Mouse (Mus musculus): Measurements from ENCODE around the gene Atf6.

Atf6 gene

DNA sequence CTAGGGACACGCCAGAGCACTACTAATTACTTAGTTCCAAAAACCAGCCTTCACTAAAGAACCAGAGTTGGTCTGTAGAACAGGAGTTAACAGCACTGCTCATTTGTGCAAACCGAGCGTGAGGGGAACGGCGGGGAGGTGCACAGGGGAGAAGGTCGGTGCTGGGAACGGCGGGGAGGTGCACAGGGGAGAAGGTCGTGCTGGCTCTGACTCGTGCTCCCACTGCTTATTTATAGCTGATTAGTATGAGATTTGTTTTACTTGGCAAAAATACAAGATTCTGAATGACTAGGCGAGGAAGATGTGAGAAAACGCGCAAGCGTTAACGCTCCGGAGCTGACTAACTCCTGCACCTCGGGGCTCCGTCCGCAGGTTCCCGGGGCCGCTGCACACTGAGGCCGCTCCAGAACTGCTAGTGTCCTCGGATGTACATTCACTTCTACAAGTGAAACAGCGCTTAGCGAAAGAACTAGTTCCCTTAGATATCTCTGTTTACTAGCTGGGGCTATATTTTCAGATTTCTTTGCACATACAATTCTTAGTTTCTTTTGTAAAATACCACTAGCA lies 96.1 kb downstream of the Atf6 start:
- no peak for DNase-seq (ENCODE audit: low read depth, low spot score)

DNA sequence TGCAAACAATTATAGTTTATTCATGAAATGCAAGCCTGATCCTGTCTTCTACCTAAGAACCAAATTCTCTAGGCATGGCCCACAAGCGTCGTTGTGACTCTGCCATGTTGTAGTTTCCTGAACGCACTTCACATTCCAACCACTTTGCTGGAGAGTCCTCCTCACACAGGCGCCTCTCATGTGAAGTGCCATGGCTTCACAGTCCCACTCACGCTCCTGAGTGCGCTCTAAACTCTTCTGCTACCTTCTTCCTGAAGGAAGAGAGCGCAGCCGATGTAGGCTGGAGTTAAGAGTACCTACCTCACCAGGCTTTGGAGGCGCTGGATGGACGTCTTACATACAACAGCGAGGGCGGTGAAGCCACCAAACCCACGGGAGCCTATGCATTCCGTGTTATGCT lies 96.9 kb downstream of the Atf6 start:
- DNase-seq (ENCODE audit: low read depth, low spot score): no peak

DNA sequence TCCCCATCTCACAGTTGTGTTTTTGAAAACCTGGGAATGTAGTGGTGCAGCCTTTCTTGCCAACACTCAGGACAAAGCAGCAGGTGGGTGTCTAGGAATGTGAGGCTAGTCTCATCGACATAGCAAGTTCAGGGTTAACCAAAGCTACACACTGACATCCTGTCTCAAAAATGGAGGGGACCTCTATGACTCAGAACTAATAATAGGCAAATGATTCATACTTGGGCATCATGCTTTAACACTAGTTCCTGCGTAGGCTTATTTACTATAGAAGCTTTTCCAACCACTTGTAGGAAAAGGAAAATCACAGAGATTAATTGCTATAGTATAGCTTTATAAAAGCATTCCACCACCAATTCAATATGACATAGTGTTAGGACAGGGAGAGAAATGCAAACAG lies 100.6 kb downstream of the Atf6 start:
- DNase-seq (ENCODE audit: low read depth, low spot score): no peak

DNA sequence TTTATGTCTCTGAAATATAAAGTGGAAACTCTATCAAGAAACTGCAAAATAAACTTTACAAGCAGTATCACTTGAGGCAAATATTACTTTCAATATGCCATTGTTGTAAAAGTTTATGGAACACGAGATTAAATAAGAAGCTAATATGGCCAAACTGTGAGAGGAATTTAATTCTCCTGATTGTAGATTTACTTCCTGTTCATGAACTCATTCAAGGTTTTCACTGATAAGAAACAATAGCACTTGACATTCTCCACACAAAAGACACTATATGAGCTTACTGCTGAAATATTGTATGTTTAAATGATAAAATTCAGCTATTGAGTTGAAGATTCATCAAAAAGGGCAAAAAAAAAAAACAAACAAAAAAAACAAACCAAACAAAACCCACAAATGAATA lies 102.8 kb downstream of the Atf6 start:
- no peak for DNase-seq (ENCODE audit: low read depth, low spot score)

DNA sequence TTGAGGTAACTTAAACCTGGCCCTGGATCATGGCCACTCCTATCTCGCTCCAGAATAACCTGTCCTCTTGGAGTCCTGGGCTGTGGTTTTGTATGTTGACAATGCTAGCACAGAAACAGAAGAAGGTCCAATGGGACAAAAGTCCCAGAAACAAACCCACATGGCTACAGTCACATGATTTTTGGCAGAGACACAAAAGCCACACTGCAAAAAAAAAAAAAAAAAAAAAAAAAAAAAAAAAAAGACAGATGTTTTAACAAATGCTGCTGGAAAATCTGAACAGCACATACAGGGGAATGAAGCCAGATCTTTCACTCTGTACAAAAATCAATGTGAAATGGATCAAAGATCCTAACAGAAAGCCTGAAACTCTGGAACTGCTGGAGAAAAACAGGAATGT lies 105.9 kb downstream of the Atf6 start:
- no peak for DNase-seq (ENCODE audit: low read depth, low spot score)

DNA sequence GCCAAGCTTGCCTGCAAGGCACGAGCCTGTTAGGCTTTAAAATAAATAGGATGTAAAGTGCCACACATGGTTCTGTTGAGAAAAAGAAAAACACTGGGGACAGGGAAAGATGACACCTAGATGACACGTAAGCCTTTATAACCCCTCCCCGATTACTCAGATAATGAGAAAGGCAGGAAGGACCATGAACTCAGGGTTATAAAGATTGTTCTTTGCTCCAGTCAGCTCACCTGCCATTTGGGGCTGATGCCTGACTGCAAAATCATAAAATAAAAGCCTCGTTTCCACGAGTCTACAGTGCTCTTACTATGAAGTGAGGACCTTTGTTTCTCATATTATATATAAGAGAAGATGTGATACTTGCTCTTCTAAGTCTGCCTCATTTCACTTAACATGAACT lies 114.0 kb downstream of the Atf6 start:
- no peak for DNase-seq (ENCODE audit: low read depth, low spot score)

GRCm38 (mm10) chr1:170751797-170752196 lies 115.8 kb downstream of the Atf6 start:
- DNase-seq (ENCODE audit: low read depth, low spot score): no peak

DNA sequence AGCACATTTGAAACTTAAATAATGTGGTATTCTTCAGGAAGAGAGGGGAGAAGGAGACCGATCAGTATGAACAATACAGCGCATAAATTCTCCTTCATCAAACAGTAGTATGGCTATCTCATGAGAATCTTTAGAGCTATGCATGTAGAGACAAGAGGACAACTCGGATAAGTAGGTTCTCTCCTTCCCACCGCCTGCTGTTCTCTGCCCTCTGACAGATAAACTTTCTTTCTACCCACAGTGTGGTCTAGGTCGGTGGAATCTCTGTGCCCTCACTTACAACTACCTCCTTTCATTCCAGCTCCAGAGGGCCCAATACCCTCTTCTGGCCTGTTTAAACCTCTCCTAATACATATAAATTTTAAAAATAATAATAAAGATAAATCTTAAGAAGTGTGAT lies 121.0 kb downstream of the Atf6 start:
- no peak for DNase-seq (ENCODE audit: low read depth, low spot score)

- DNase-seq (ENCODE audit: low read depth, low spot score): no peak
Measured at GRCm38 (mm10) chr1:170741497-170742246, 125.9 kb downstream of the Atf6 start.

- no peak for DNase-seq (ENCODE audit: low read depth, low spot score)
Measured at GRCm38 (mm10) chr1:170734866-170735265, 132.7 kb downstream of the Atf6 start.

- DNase-seq (ENCODE audit: low read depth, low spot score): no peak
Measured at GRCm38 (mm10) chr1:170732596-170732890, 135.0 kb downstream of the Atf6 start.

DNA sequence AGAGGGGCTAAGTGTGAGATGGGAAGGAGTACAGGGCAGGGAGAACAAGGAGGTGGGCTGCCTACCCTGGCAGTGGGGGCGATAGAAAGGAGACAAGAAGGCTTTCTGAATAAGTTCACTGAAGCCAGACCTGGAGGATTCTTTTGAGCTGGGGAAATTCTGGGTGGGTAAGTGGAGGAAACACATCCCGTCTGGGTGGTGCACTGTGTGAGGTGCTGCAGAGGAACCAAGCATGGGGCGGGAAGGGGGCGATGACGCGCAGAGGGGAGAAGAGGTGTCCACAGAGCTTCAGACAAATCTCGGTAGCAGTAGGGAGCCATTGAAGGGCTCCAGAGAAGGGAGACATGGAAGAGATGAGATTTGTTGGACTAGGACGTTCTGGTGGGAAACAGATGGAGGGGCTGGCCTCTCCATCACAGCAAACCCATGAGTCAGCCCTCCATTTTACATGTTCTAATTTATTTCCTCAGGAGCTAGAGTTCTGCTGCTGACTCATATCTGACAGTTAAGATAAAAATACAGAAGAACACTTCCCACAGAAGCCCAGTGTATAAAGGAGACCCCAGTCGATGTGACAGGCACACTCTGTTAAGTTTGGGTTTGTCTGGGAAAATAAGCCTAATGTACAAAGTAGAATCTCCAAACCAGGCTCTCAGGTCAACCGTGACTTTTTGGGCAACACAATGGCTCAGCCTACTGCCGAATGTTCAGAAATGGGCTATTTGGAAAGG lies 135.5 kb downstream of the Atf6 start:
- no peak for DNase-seq (ENCODE audit: low read depth, low spot score)

GRCm38 (mm10) chr1:170729267-170729962 lies 138.2 kb downstream of the Atf6 start:
- no peak for DNase-seq (ENCODE audit: low read depth, low spot score)

DNA sequence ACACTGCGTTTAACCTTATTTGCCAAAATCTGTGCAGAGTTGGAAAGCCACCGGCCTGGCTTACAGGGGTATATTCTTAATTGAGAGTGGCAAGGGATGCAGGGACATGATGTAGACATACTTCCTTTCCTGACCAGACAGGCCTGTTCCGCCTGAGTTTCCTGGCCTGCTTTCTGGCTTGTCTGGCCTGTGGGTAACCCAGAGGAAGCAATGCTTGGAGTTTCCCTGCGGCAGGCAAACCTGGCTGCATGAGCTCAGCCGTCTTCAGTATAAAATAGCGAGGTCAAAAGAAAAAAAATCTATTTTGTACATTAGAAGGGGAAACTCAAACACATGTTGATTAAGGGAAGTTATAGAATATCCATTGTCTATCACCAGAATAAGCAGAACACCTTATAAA lies 139.0 kb downstream of the Atf6 start:
- no peak for DNase-seq (ENCODE audit: low read depth, low spot score)

- no peak for DNase-seq (ENCODE audit: low read depth, low spot score)
Measured at GRCm38 (mm10) chr1:170721560-170721959, 146.0 kb downstream of the Atf6 start.

GRCm38 (mm10) chr1:170718133-170718810 lies 149.3 kb downstream of the Atf6 start:
- no peak for DNase-seq (ENCODE audit: low read depth, low spot score)

- DNase-seq (ENCODE audit: low read depth, low spot score): no peak
Measured at GRCm38 (mm10) chr1:170717241-170717828, 150.2 kb downstream of the Atf6 start.

- no peak for DNase-seq (ENCODE audit: low read depth, low spot score)
Measured at GRCm38 (mm10) chr1:170711731-170712130, 155.8 kb downstream of the Atf6 start.

DNA sequence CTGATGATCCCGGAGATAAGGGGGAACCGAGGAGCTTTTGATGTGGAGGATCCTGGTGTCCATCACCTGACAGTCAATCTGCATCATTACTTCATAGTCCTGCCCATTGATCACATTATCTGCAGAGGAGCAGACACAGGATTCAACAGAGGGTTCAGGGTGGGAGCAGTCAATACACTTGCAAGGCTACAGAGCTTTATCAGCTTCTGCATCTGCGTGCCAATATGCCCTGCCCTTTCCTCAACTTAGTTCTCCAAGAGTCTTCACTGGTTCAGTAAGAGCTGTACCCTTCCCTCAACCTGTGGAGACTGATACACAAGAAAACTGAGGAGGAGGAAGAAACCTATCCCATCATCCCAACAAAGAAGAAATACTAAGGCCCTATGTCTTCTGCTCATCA lies 157.6 kb downstream of the Atf6 start:
- DNase-seq (ENCODE audit: low read depth, low spot score): no peak

DNA sequence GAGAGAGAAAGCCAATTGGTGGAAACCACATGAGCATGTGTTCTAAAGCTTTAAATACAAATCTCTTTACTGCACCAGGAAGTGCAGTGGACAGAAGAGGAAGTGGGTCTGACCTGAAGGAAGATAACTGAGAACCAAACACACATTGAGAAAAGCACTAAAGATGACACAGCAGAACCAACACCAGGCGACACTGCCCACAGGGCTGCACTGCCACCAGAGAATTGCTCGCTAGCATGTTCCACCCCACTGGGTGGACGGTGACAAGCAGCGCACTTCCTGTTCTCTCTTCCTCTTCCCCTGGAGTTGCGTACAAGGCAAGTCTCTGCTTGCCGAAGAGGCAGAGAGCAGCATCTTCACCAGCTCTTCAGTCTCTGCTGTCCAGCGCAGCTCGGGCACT lies 158.1 kb downstream of the Atf6 start:
- no peak for DNase-seq (ENCODE audit: low read depth, low spot score)

DNA sequence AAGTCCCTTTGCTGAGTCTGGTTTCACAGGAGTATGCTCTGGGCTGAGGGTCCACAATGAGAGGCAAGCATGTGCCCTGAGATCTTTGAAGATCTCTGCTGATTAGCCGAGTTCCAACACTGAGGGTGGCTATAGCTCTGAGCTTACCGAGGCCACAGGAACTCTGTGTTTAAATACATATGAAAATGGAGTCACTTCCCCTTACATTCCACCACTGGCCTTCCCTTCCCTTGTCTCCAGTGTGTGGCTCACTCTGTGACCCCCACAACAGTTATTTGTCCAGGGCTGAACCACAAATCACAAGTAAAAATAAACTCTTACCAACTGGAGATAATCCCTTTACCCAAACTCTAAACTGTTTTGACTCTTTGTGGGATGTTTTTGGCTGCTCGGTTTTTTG lies 158.5 kb downstream of the Atf6 start:
- DNase-seq (ENCODE audit: low read depth, low spot score): no peak

- DNase-seq (ENCODE audit: low read depth, low spot score): no peak
Measured at GRCm38 (mm10) chr1:170706046-170706445, 161.5 kb downstream of the Atf6 start.

All from retina, postnatal 7 days (tissue).